Mouse (Mus musculus) liver, embryonic 16.5 days (tissue): Measurements from ENCODE around the gene Sgsm2. TPM values are rescaled to one million over a fixed set of nuclear protein-coding genes. Genes with fewer than 3 reads are reported as not detected.
"Not testable (repeated sequence)": the region's sequence is repeated elsewhere in the genome, so short reads cannot be mapped to it uniquely, and the experiment has no call there.

ENCODE experiments used
- ATAC-seq: fragments of 200-750 bp; cut with Nextera tagmentation; 2 replicates; pipeline ENCODE4 v1.8.0; 2017; ENCODE audit warnings: low read depth, mild to moderate bottlenecking, moderate number of reproducible peaks, moderate library complexity
- H3K27ac ChIP-seq: fragments of 300-500 bp; sonication (generic); 2 replicates; pipeline ENCODE4 v1.5.1; 2014; ENCODE audit warnings: mild to moderate bottlenecking, low read length
- H3K27me3 ChIP-seq: fragments of 300-500 bp; sonication (generic); 2 replicates; pipeline ENCODE4 v1.6.1; 2014; ENCODE audit warnings: low read depth, low read length, mixed read lengths; ENCODE audit not compliant: control insufficient read depth, insufficient read depth
- H3K36me3 ChIP-seq: fragments of 300-500 bp; sonication (generic); 2 replicates; pipeline ENCODE4 v1.6.1; 2014; ENCODE audit warnings: mild to moderate bottlenecking; ENCODE audit not compliant: control insufficient read depth, insufficient read depth
- H3K4me1 ChIP-seq: fragments of 300-500 bp; sonication (generic); 2 replicates; pipeline ENCODE4 v1.6.1; 2014; ENCODE audit warnings: low read depth, low read length, mixed read lengths; ENCODE audit not compliant: control insufficient read depth
- H3K4me2 ChIP-seq: fragments of 300-500 bp; sonication (generic); 2 replicates; pipeline ENCODE4 v1.6.1; 2014; ENCODE audit warnings: low read depth, low read length, mixed read lengths
- H3K4me3 ChIP-seq: fragments of 300-500 bp; sonication (generic); 2 replicates; pipeline ENCODE4 v1.5.1; 2014; ENCODE audit warnings: low read depth, mild to moderate bottlenecking, low read length
- H3K9ac ChIP-seq: fragments of 300-500 bp; sonication (generic); 2 replicates; pipeline ENCODE4 v1.6.1; 2014; ENCODE audit warnings: low read depth, low read length
- H3K9me3 ChIP-seq: fragments of 300-500 bp; sonication (generic); replicated peaks from 2 replicates; pipeline ENCODE4 v1.6.1; 2016; ENCODE audit warnings: low read length; ENCODE audit not compliant: control insufficient read depth
- WGBS: fragments of 180-500 bp; shearing (Covaris S2); extraction: QIAGEN DNeasy Blood & Tissue Kit; methylation state at CpG from one replicate; pipeline ENCODE4 v1.1.7; 2014; ENCODE audit not compliant: insufficient replicate concordance; 5-methylcytosine and 5-hydroxymethylcytosine counted together
- microRNA-seq: library from miRNA; unstranded; fragments of <30 nt; microRNA quantifications from one replicate; pipeline ENCODE4, GENCODE M21; 2016
- polyA plus RNA-seq: library from polyadenylated mRNA; unstranded; fragments of >200 nt; fragmentation: Nextera tagmentation; extraction: Ambion mirVana; gene quantifications from 2 replicates; pipeline ENCODE4 v1.2.1, GENCODE M21; 2015

The Sgsm2 gene
- polyA plus RNA-seq, 1 experiment from 2014 or later, result 1.2 TPM

- H3K27me3 ChIP-seq, result no peaks in the 10 kb centered on the region
- H3K9ac ChIP-seq, result no peak overlapping the region
- no peaks in the 10 kb centered on the region for H3K9me3 ChIP-seq
- no peak overlapping the region for H3K27ac ChIP-seq
- H3K4me1 ChIP-seq, result no peaks in the 10 kb centered on the region
- no peak overlapping the region for H3K4me2 ChIP-seq
- 83% methylated on average over 5 of the region's 5 CpGs for WGBS
- peaks cover 6% of the 10 kb centered on the region; the same call in 1 of the 2 replicates for H3K36me3 ChIP-seq
- no peak for ATAC-seq
- H3K4me3 ChIP-seq, result no peak overlapping the region
Measured at GRCm38 (mm10) chr11:74811538-74811937, 85.3 kb downstream of the Sgsm2 start.

DNA sequence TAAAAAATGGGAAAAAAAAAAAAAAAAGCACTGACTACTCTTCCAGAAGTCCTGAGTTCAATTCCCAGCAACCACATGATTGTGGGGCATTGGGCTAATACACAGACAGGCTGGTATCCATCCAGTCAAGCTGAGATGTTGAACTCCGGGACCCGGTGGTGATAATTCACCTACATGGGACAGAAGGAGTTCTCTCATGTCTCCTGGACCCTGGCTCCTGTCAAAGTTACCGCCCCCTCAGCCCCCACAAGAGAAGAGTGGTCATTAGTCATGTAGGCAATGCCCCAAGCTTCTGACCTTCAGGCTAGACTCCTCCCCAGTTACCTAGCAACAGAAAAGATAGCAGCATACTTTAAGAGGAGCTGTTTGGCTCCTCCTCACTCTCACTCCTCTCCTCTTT lies 85.8 kb downstream of the Sgsm2 start:
- H3K9ac ChIP-seq, H3K36me3 ChIP-seq, H3K4me2 ChIP-seq, H3K4me1 ChIP-seq, ATAC-seq, H3K4me3 ChIP-seq, H3K27me3 ChIP-seq, H3K27ac ChIP-seq, H3K9me3 ChIP-seq: not testable (repeated sequence)
- WGBS, result 75% methylated on average over 3 of the region's 3 CpGs

DNA sequence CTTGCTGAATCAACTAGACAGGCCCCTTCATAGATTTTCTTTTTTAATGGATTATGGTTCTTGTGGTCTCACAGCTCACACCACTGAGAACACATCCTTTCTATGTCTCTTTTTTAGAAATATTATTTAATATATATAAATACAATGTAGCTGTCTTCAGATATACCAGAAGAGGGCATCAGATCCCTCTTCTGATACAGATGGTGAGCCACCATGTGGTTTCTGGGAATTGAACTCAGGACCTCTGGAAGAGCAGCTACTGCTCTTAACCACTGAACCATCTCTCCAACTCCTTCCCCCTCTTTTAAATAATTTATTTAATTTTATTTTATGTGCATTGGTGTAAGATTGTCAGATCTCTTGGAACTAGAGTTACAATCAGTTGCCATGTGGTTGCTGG lies 86.7 kb downstream of the Sgsm2 start:
- no peak overlapping the region for H3K4me3 ChIP-seq
- peaks cover 6% of the 10 kb centered on the region for H3K36me3 ChIP-seq
- no peak overlapping the region for H3K4me2 ChIP-seq
- H3K27me3 ChIP-seq, result no peaks in the 10 kb centered on the region
- H3K4me1 ChIP-seq, result no peaks in the 10 kb centered on the region
- H3K9ac ChIP-seq, result no peak overlapping the region
- no peaks in the 10 kb centered on the region for H3K9me3 ChIP-seq
- no peak overlapping the region for H3K27ac ChIP-seq
- ATAC-seq, result no peak

DNA sequence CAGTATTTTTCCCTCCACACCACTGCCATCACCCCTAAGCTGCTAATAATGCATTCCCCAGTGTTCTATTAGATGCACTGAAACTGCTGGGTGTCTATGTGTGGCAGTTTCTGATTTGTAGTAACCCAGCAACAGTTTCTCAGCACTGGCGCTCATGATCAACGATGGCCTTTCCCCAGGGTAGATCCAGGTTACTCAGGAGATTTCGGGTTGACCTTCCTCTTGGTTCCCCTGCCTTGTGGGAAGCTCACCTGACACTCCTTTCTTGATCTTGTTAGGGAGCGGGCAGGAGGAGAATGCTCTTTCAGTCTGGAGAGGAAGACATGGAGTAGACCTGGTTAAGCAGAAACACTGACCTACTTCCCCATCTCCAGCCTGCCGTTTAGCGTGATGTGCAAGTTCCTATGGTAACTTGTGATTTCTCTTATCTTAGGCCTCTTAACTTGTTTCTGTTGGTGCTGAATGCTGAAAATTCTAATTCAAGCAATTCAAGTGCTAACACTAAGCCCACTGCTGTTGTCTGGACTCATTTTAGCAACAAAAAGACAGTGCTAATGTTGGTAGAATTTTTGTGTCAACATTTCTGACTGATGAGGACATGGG lies 88.5 kb downstream of the Sgsm2 start:
- no peak overlapping the region for H3K4me2 ChIP-seq
- H3K27me3 ChIP-seq, result no peaks in the 10 kb centered on the region
- no peak overlapping the region for H3K4me3 ChIP-seq
- no peaks in the 10 kb centered on the region for H3K9me3 ChIP-seq
- H3K9ac ChIP-seq, result no peak overlapping the region
- no peaks in the 10 kb centered on the region for H3K4me1 ChIP-seq
- no peak overlapping the region for H3K27ac ChIP-seq
- 79% methylated on average over 6 of the region's 6 CpGs for WGBS
- no peak for ATAC-seq
- peaks cover 6% of the 10 kb centered on the region for H3K36me3 ChIP-seq

DNA sequence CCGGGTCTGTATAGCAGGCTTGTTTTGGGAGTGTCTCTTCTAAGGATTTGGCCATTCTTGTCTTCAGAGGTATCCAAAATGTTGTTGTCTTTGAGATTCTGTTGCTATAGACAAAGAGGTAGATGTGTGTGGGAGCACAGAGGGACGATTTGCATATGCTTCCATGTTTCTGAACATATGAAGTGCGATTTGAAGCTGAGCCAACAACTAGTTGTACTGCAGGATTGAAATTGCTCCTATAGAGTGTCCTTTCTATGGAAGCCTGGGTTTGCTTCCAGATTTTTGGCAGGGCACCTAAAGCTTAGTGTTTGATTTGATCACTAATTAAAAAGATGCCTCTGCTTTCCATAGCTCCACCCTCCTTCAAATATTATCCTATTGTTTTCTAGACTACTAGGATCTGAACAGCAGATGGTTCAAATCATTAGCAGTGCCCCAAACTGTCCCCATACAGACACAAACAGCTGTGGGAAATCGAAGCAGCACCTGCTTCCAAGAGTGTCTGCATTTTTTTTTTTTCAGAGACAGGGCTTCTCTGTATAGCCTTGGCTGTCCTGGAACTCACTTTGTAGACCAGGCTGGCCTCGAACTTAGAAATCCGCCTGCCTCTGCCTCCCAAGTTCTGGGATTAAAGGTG lies 89.5 kb downstream of the Sgsm2 start:
- no peak for ATAC-seq
- H3K27ac ChIP-seq, result no peak overlapping the region

DNA sequence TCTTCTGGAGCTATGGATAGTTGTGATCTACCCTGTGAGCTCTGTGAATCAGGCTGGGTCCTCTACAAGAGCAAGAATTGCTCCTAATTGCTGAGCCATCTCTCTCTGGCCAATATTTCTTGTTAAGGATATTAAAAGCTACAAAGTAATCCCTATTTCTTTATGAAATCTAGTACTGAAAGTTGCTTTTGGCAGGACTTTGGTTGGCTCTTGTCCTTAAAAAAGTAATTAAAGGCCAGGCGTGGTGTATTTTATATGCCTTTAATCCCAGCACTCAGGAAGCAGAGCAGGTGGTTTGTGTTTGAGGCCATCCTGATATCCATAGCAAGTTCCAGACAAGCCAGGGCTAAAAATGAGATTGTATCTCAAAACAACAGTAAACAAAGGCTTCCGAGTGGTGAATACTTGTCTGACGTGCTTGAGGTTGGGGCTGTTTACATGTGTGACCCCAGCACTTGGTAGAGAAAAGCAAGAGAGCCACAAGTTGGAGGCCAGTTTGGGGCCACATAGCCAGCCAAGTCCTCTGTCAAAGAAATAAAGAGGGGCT lies 92.7 kb downstream of the Sgsm2 start:
- Histone ChIP-seq H3K4me3 (no peak overlapping the region), H3K9ac (no peak overlapping the region), H3K27ac (no peak overlapping the region), H3K4me1 (no peaks in the 10 kb centered on the region), H3K36me3 (peaks cover 6% of the 10 kb centered on the region), H3K9me3 (no peaks in the 10 kb centered on the region), H3K4me2 (no peak overlapping the region), H3K27me3 (no peaks in the 10 kb centered on the region)
- no peak for ATAC-seq
- 71% methylated on average over 3 of the region's 3 CpGs for WGBS

More for the DNA sequence above, 89.5 kb downstream of the Sgsm2 start:
- H3K9ac ChIP-seq, result no peak overlapping the region
- peaks cover 6% of the 10 kb centered on the region for H3K36me3 ChIP-seq
- H3K9me3 ChIP-seq, result no peaks in the 10 kb centered on the region
- H3K4me1 ChIP-seq, result no peaks in the 10 kb centered on the region
- H3K4me2 ChIP-seq, result no peak overlapping the region
- H3K4me3 ChIP-seq, result no peak overlapping the region
- no peaks in the 10 kb centered on the region for H3K27me3 ChIP-seq
- WGBS, result 79% methylated on average over 6 of the region's 6 CpGs

GRCm38 (mm10) chr11:74800658-74801057 lies 96.2 kb downstream of the Sgsm2 start:
- no peak overlapping the region for H3K4me3 ChIP-seq
- no peaks in the 10 kb centered on the region for H3K27me3 ChIP-seq
- H3K9ac ChIP-seq, result no peak overlapping the region
- H3K4me1 ChIP-seq, result no peaks in the 10 kb centered on the region
- no peaks in the 10 kb centered on the region for H3K9me3 ChIP-seq
- H3K36me3 ChIP-seq, result peaks cover 4% of the 10 kb centered on the region
- ATAC-seq, result no peak
- no peak overlapping the region for H3K27ac ChIP-seq
- 61% methylated on average over 4 of the region's 4 CpGs for WGBS
- H3K4me2 ChIP-seq, result no peak overlapping the region

Small RNA genes within 50 kb of the gene (microRNA-seq; reads per million reads assigned to microRNA genes)
- gene Mir6926, result 0.74 reads per million

Other genes starting within 250 kb of the Sgsm2 start
- 30.6 and 35.3 TPM in 2 replicates for gene Cluh, start 247.6 kb downstream of the Sgsm2 start, polyA plus RNA-seq
- 26.4 and 28.0 TPM in 2 replicates for gene Pafah1b1, start 172.4 kb downstream of the Sgsm2 start, polyA plus RNA-seq
- 15.5 and 16.6 TPM in 2 replicates for gene Mettl16, start 126.2 kb downstream of the Sgsm2 start, polyA plus RNA-seq
- 0.90 and 1.2 TPM in 2 replicates for gene Mnt, start 66.1 kb downstream of the Sgsm2 start, polyA plus RNA-seq
- 16.7 and 17.5 TPM in 2 replicates for gene Tsr1, start 1.0 kb upstream of the Sgsm2 start, polyA plus RNA-seq
- 5.1 and 5.5 TPM in 2 replicates for gene Smg6, start 28.8 kb upstream of the Sgsm2 start, polyA plus RNA-seq
- gene Srr, start 28.9 kb upstream of the Sgsm2 start, polyA plus RNA-seq, result 4.6 and 5.1 TPM in 2 replicates